Mouse (Mus musculus): ENCODE data around the gene Slc2a9. TPM values are rescaled to one million over a fixed set of nuclear protein-coding genes. Genes with fewer than 3 reads are reported as not detected.

The Slc2a9 gene
- total and polyA plus RNA-seq, 3 experiments: 1.6 to 2.8 (median 2.3) TPM

DNA sequence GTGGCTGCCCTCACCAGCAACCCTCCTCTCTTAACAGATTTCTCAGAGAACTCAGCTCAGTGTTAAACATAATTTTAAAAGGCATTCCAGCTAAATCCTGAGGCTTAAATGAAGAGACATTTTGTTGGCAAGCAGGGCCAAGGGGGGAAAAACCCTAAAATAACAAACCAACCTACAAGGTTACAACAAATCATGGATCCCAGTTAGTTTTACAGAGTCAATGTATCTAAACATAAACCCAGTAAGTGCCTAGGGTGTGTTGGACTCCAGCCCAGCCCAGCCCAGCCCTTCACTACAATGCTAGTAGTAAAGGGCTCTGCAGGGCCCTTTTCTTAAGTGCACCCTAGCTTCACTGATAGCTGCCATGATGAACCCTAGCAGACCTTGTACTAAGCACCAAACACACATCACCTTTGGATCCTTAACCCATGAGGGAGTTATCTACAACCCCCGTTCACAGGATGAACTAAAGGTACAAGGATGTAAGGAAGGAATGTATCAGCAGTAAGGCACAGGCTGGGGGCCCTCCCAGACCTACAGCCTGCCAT is 47.4 kb upstream of the Slc2a9 start:
- no peak overlapping the region for H3K4me3 ChIP-seq (replicated peaks in 1 of 3; ENCODE audit: low read depth in 2 of 3, low read length in 2 of 3, poor library complexity in 1 of 3)
- peaks cover 15% of the 10 kb centered on the region for H3K79me2 ChIP-seq (replicated peaks; ENCODE audit: control insufficient read depth, extremely low read depth, insufficient read depth, poor library complexity, severe bottlenecking)
- no peak overlapping the region for H3K27ac ChIP-seq (ENCODE audit: insufficient read depth, low read depth)
- H3K27me3 ChIP-seq (replicated peaks): no peaks in the 10 kb centered on the region
- dilution Hi-C loops (cut with MboI; ENCODE audit: extremely low pct_ligation_motif_present, extremely low pct_unique_long_range_greater_than_20kb, low sequenced_read_pairs): no loop called here
- H3K36me3 ChIP-seq (replicated peaks in 1 of 2; ENCODE audit: control insufficient read depth in 1 of 2, insufficient read depth in 1 of 2, low read length in 1 of 2): peaks cover 79 to 100% of the 10 kb centered on the region in 2 experiments
- H3K4me2 ChIP-seq (ENCODE audit: insufficient read depth, low read depth, poor library complexity, severe bottlenecking): no peak overlapping the region
- no peaks in the 10 kb centered on the region for H3K9me3 ChIP-seq (replicated peaks; ENCODE audit: low read length)
- no peak for DNase-seq (ENCODE audit: extremely low read depth)
- TF ChIP-seq IRF4 (IDR thresholded peaks at IDR 0.05; ENCODE audit: low read depth, low read length): no peak
- no peak for TF ChIP-seq TBP (conservative IDR thresholded peaks at IDR 0.05; ENCODE audit: low read depth, low read length)
- no peak for TF ChIP-seq ZC3H11A (IDR thresholded peaks at IDR 0.05; ENCODE audit: low read depth, low read length)
- TF ChIP-seq RAD21 (IDR thresholded peaks at IDR 0.05; ENCODE audit: low read depth, low read length): no peak
- TF ChIP-seq PAX5 (IDR thresholded peaks at IDR 0.05; ENCODE audit: low read length): no peak
- no peak for TF ChIP-seq MAFK (IDR thresholded peaks at IDR 0.05; ENCODE audit: insufficient replicate concordance, low read length)
- no peak for TF ChIP-seq EP300 (IDR thresholded peaks at IDR 0.05; ENCODE audit: low read length)
- TF ChIP-seq GABPA (IDR thresholded peaks at IDR 0.05; ENCODE audit: insufficient replicate concordance, low read depth, low read length): no peak
- no peak for TF ChIP-seq ELF1 (IDR thresholded peaks at IDR 0.05; ENCODE audit: low read depth, low read length)
- no peak for TF ChIP-seq CHD1 (IDR thresholded peaks at IDR 0.05; ENCODE audit: low read depth, low read length)
- H3K4me1 ChIP-seq (ENCODE audit: control insufficient read depth in 1 of 2, insufficient read depth in 2 of 2): no peaks in the 10 kb centered on the region
- no peak overlapping the region for H3K9ac ChIP-seq (ENCODE audit: insufficient read depth, low read depth)
- in situ Hi-C loops (cut with MboI; ENCODE audit: low pct_ligation_motif_present, low pct_unique_long_range_greater_than_20kb, low sequenced_read_pairs): no loop called here

DNA sequence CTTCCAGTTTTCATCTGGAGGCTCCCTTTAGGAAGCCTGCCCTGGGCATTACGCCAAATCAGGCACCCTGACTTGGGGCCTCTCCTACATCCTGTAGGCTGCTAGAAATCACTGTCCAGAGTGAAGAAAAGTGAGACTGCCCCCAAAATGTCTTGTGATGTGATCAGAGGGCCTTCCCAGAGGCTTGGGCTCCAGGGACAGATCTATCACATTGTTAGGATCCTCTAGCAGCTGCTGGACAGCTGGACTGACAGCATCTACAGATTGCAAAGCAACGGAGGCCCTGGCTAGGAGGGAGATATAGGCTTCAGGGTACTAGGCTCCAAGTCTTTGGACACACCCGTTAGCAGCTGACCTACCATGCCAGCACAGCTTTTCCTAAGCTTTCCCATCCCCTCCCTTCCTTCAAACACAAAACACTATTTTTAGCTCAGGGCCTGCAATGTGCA is 46.5 kb upstream of the Slc2a9 start:
- Histone ChIP-seq H3K9me3 (replicated peaks; ENCODE audit: low read length) (no peaks in the 10 kb centered on the region), H3K27me3 (replicated peaks) (no peaks in the 10 kb centered on the region), H3K27ac (ENCODE audit: insufficient read depth, low read depth) (no peak overlapping the region), H3K36me3 (replicated peaks in 1 of 2; ENCODE audit: control insufficient read depth in 1 of 2, insufficient read depth in 1 of 2, low read length in 1 of 2) (peaks cover 79 to 100% of the 10 kb centered on the region in 2 experiments), H3K4me2 (ENCODE audit: insufficient read depth, low read depth, poor library complexity, severe bottlenecking) (no peak overlapping the region), H3K9ac (ENCODE audit: insufficient read depth, low read depth) (no peak overlapping the region), H3K4me3 (replicated peaks in 1 of 3; ENCODE audit: low read depth in 2 of 3, low read length in 2 of 3, poor library complexity in 1 of 3) (no peak overlapping the region), H3K4me1 (ENCODE audit: control insufficient read depth in 1 of 2, insufficient read depth in 2 of 2) (no peaks in the 10 kb centered on the region), H3K79me2 (replicated peaks; ENCODE audit: control insufficient read depth, extremely low read depth, insufficient read depth, poor library complexity, severe bottlenecking) (peaks cover 13% of the 10 kb centered on the region; the same call in 1 of the 2 replicates)
- dilution Hi-C loops (cut with MboI; ENCODE audit: extremely low pct_ligation_motif_present, extremely low pct_unique_long_range_greater_than_20kb, low sequenced_read_pairs) (no loop called here), in situ Hi-C loops (cut with MboI; ENCODE audit: low pct_ligation_motif_present, low pct_unique_long_range_greater_than_20kb, low sequenced_read_pairs) (no loop called here)
- no peak for TF ChIP-seq UBTF (IDR thresholded peaks at IDR 0.05; ENCODE audit: low read depth, low read length)
- TF ChIP-seq MAFK (IDR thresholded peaks at IDR 0.05; ENCODE audit: insufficient replicate concordance, low read length): no peak
- no peak for TF ChIP-seq SMC3 (IDR thresholded peaks at IDR 0.05; ENCODE audit: low read depth, low read length)
- TF ChIP-seq MEF2A (IDR thresholded peaks at IDR 0.05; ENCODE audit: borderline replicate concordance, low read depth, low read length): no peak
- no peak for TF ChIP-seq JUND (conservative IDR thresholded peaks at IDR 0.05; ENCODE audit: low read depth, low read length)
- TF ChIP-seq MXI1 (IDR thresholded peaks at IDR 0.05; ENCODE audit: low read depth, low read length): no peak
- no peak for TF ChIP-seq IRF4 (IDR thresholded peaks at IDR 0.05; ENCODE audit: low read depth, low read length)
- TF ChIP-seq MAX (IDR thresholded peaks at IDR 0.05; ENCODE audit: low read length): no peak
- no peak for TF ChIP-seq KAT2A (IDR thresholded peaks at IDR 0.05; ENCODE audit: insufficient replicate concordance, low read length)
- TF ChIP-seq ETS1 (conservative IDR thresholded peaks at IDR 0.05; ENCODE audit: low read depth, low read length): no peak
- TF ChIP-seq RAD21 (IDR thresholded peaks at IDR 0.05; ENCODE audit: low read depth, low read length): no peak
- DNase-seq (ENCODE audit: extremely low read depth): no peak

Data from CH12.LX (cell line).